In genomic region chr11:77684896-77685295, GRCm38 (mm10) we compare ENCODE assay signal across 16 mouse cellular contexts. TPM values are rescaled to one million over a fixed set of nuclear protein-coding genes. Genes with fewer than 3 reads are reported as not detected.
DNase-seq lines count a peak whose midpoint lies in the region; ATAC-seq and TF ChIP-seq lines count a peak whose summit lies in the region.
"Had no signal": no experiment of that assay in that cellular context is flagged by ENCODE, and none has a peak within 500 bp of the region (broad histone marks: within the 10 kb centered on the region; RNA-seq: fewer than 3 reads in every experiment).

No protein-coding gene starts in this region.

- no peaks in the 10 kb centered on the region for H3K9me3 ChIP-seq in forebrain, embryonic 11.5 days (ENCODE audit: control insufficient read depth, low read length)
- no peaks in the 10 kb centered on the region for H3K9me3 ChIP-seq in forebrain, postnatal 0 days (ENCODE audit: low read length)
- no peaks in the 10 kb centered on the region for H3K9me3 ChIP-seq in forebrain, embryonic 15.5 days
- no peaks in the 10 kb centered on the region for H3K9me3 ChIP-seq in midbrain, embryonic 14.5 days (ENCODE audit: control insufficient read depth, low read length)
- H3K9me3 ChIP-seq: heart, embryonic 12.5 days; kidney, embryonic 15.5 days had no signal

- no peak overlapping the region for H3K4me3 ChIP-seq in forebrain, embryonic 11.5 days (ENCODE audit: low read depth, low read length)
- H3K4me3 ChIP-seq in forebrain, postnatal 0 days (ENCODE audit: low read depth, low read length): no peak overlapping the region; the same call in 1 of the 2 replicates
- peak overlapping the region; percentile 82; the same call in 1 of the 2 replicates for H3K4me3 ChIP-seq in left cerebral cortex, adult 2 months
- H3K4me3 ChIP-seq in forebrain, embryonic 15.5 days: no peak overlapping the region
- no peak overlapping the region for H3K4me3 ChIP-seq in midbrain, embryonic 14.5 days (replicated peaks; ENCODE audit: low read depth, low read length)

- H3K36me3 ChIP-seq in forebrain, embryonic 11.5 days (ENCODE audit: control insufficient read depth, insufficient read depth, low read length): no peaks in the 10 kb centered on the region
- no peaks in the 10 kb centered on the region for H3K36me3 ChIP-seq in forebrain, postnatal 0 days (ENCODE audit: insufficient read depth)
- no peaks in the 10 kb centered on the region for H3K36me3 ChIP-seq in forebrain, embryonic 15.5 days
- H3K36me3 ChIP-seq in midbrain, embryonic 14.5 days (ENCODE audit: control insufficient read depth, insufficient read depth, low read length): no peaks in the 10 kb centered on the region
- H3K36me3 ChIP-seq: heart, embryonic 12.5 days had no signal

- no peak for DNase-seq in forebrain, embryonic 11.5 days (ENCODE audit: low spot score)
- DNase-seq in forebrain, postnatal 0 days: no peak
- DNase-seq in left cerebral cortex, adult 2 months (ENCODE audit: extremely low spot score in 1 of 2, low spot score in 2 of 2): no peak
- no peak for DNase-seq in left cerebral cortex, postnatal 10 days (ENCODE audit: extremely low spot score in 1 of 2, low spot score in 2 of 2)
- peak; percentile 2 for DNase-seq in midbrain, embryonic 14.5 days
- DNase-seq in yolk sac, embryonic 10.5 days (ENCODE audit: low spot score): no peak
- no peak for DNase-seq in embryo, embryonic 10.5 days (ENCODE audit: low spot score)
- DNase-seq: right cerebral cortex, postnatal 25 days had no signal

- H3K4me2 ChIP-seq in forebrain, embryonic 11.5 days (ENCODE audit: low read depth, low read length, severe bottlenecking): no peak overlapping the region
- H3K4me2 ChIP-seq in forebrain, postnatal 0 days (ENCODE audit: low read depth): no peak overlapping the region
- no peak overlapping the region; the same call in 1 of the 2 replicates for H3K4me2 ChIP-seq in forebrain, embryonic 15.5 days (replicated peaks)
- peak overlapping the region; percentile 72 for H3K4me2 ChIP-seq in midbrain, embryonic 14.5 days (ENCODE audit: low read length)

- ATAC-seq in forebrain, embryonic 11.5 days (replicated peaks; ENCODE audit: low FRiP score): no peak
- ATAC-seq in forebrain, postnatal 0 days: no peak
- ATAC-seq in forebrain, embryonic 15.5 days (replicated peaks): no peak
- no peak for ATAC-seq in midbrain, embryonic 14.5 days (ENCODE audit: low FRiP score, low TSS enrichment)

- no peak overlapping the region for H3K9ac ChIP-seq in forebrain, embryonic 11.5 days (ENCODE audit: low read length)
- no peak overlapping the region for H3K9ac ChIP-seq in forebrain, postnatal 0 days
- no peak overlapping the region for H3K9ac ChIP-seq in forebrain, embryonic 15.5 days (replicated peaks)
- no peak overlapping the region for H3K9ac ChIP-seq in midbrain, embryonic 14.5 days (replicated peaks; ENCODE audit: low read length)

- no peak for TF ChIP-seq CTCF in forebrain, postnatal 0 days (IDR thresholded peaks at IDR 0.05; ENCODE audit: low read depth)
- TF ChIP-seq CTCF in left cerebral cortex, adult 2 months (IDR thresholded peaks at IDR 0.05): no peak

- intact Hi-C loops in left cerebral cortex, adult 2 months (cut with DNase I): loop anchor here (5.0 kb wide), 1 partner anchor 107 kb away; no protein-coding TSS in a partner anchor
- intact Hi-C loops in left cerebral cortex, postnatal 10 days (cut with DNase I): no loop called here

- peak overlapping the region; percentile 94; the same call in 1 of the 2 replicates for H3K27ac ChIP-seq in forebrain, embryonic 11.5 days (ENCODE audit: low read depth, low read length)
- no peak overlapping the region for H3K27ac ChIP-seq in forebrain, postnatal 0 days (ENCODE audit: low read depth, low read length)
- H3K27ac ChIP-seq in left cerebral cortex, adult 2 months: no peak overlapping the region
- H3K27ac ChIP-seq in forebrain, embryonic 15.5 days (replicated peaks): peak overlapping the region; percentile 97
- H3K27ac ChIP-seq in midbrain, embryonic 14.5 days (replicated peaks; ENCODE audit: low read depth, low read length): no peak overlapping the region

- no peaks in the 10 kb centered on the region for H3K27me3 ChIP-seq in forebrain, embryonic 11.5 days (ENCODE audit: control insufficient read depth, insufficient read depth, low read length)
- no peaks in the 10 kb centered on the region for H3K27me3 ChIP-seq in forebrain, postnatal 0 days (ENCODE audit: insufficient read depth, low read length)
- H3K27me3 ChIP-seq in forebrain, embryonic 15.5 days: no peaks in the 10 kb centered on the region
- no peaks in the 10 kb centered on the region for H3K27me3 ChIP-seq in midbrain, embryonic 14.5 days (ENCODE audit: control insufficient read depth, insufficient read depth, low read length)
- H3K27me3 ChIP-seq: heart, embryonic 12.5 days; kidney, embryonic 15.5 days had no signal

- WGBS in forebrain, embryonic 11.5 days: 63% methylated on average over 2 of the region's 2 CpGs
- WGBS in forebrain, postnatal 0 days: 46% methylated on average over 2 of the region's 2 CpGs
- WGBS in forebrain, embryonic 15.5 days: 50% methylated on average over 2 of the region's 2 CpGs
- WGBS in midbrain, embryonic 14.5 days: 73% methylated on average over 2 of the region's 2 CpGs

- H3K4me1 ChIP-seq in forebrain, embryonic 11.5 days (replicated peaks; ENCODE audit: control insufficient read depth, insufficient read depth, low read length): 0 out of 2 replicates have a peak, but pooled peaks cover 3% of the 10 kb centered on the region
- 0 out of 2 replicates have a peak, but pooled peaks cover 6% of the 10 kb centered on the region for H3K4me1 ChIP-seq in forebrain, postnatal 0 days (ENCODE audit: insufficient read depth)
- H3K4me1 ChIP-seq in forebrain, embryonic 15.5 days: peaks cover 21% of the 10 kb centered on the region
- peaks cover 10% of the 10 kb centered on the region for H3K4me1 ChIP-seq in midbrain, embryonic 14.5 days (ENCODE audit: control insufficient read depth, insufficient read depth, low read length)

RNA-seq across cellular contexts. Expression of gene Nufip2, which starts 1.1 kb away (rescaled TPM):
- 4.6 and 5.7 TPM in 2 replicates for polyA plus RNA-seq in forebrain, embryonic 11.5 days (2014; fragmentation: Nextera tagmentation; extraction: Ambion mirVana)
- 42.9 and 52.0 TPM in 2 replicates for total RNA-seq in forebrain, postnatal 0 days (2014; rRNA removed)
- 1.7 and 3.0 TPM in 2 replicates for polyA plus RNA-seq in forebrain, postnatal 0 days (2015; fragmentation: Nextera tagmentation; extraction: Ambion mirVana)
- 10 to 100 TPM; 68.5 to 73.5 TPM for total RNA-seq in left cerebral cortex, adult 2 months (2021)
- total RNA-seq in left cerebral cortex, postnatal 10 days (2021): 10 to 100 TPM; 74.9 to 80.8 TPM
- 3.8 and 3.9 TPM in 2 replicates for polyA plus RNA-seq in forebrain, embryonic 15.5 days (2015; fragmentation: Nextera tagmentation; extraction: Ambion mirVana)
- 6.2 and 6.8 TPM in 2 replicates for polyA plus RNA-seq in midbrain, embryonic 14.5 days (2014; fragmentation: Nextera tagmentation; extraction: Ambion mirVana)

RNA-seq across cellular contexts. Expression of gene Cryba1, which starts 40.2 kb away (rescaled TPM):
- 0.61 and 1.6 TPM in 2 replicates for polyA plus RNA-seq in forebrain, embryonic 11.5 days (2014; fragmentation: Nextera tagmentation; extraction: Ambion mirVana)
- total RNA-seq in forebrain, postnatal 0 days (2014; rRNA removed): 0.23 and 0.95 TPM in 2 replicates
- 0.41 and 0.88 TPM in 2 replicates for polyA plus RNA-seq in forebrain, postnatal 0 days (2015; fragmentation: Nextera tagmentation; extraction: Ambion mirVana)
- not detected for total RNA-seq in left cerebral cortex, adult 2 months (2021)
- not detected for total RNA-seq in left cerebral cortex, postnatal 10 days (2021)
- polyA plus RNA-seq in forebrain, embryonic 15.5 days (2015; fragmentation: Nextera tagmentation; extraction: Ambion mirVana): 0.18 and 0.38 TPM in 2 replicates
- 0.41 and 0.69 TPM in 2 replicates for polyA plus RNA-seq in midbrain, embryonic 14.5 days (2014; fragmentation: Nextera tagmentation; extraction: Ambion mirVana)
- total RNA-seq: adrenal gland, adult 18-20 months; common myeloid progenitor, adult 5-6 weeks; layer of hippocampus, postnatal 25 days had no signal
- polyA plus RNA-seq: heart, embryonic 12.5 days; kidney, embryonic 15.5 days; limb, embryonic 14.5 days; stomach, embryonic 16.5 days had no signal

Comparison
In these comparisons a context has a peak if more than half of its experiments do, and no peak if none do; other contexts are left out.
1. H3K27ac ChIP-seq: peak in forebrain, embryonic 11.5 days (single experiment) and forebrain, embryonic 15.5 days (single experiment); none in forebrain, postnatal 0 days (single experiment), left cerebral cortex, adult 2 months (single experiment) and midbrain, embryonic 14.5 days (single experiment).